Mouse (Mus musculus) lung, embryonic 16.5 days (tissue): ENCODE data around the gene Ccdc120. TPM values are rescaled to one million over a fixed set of nuclear protein-coding genes. Genes with fewer than 3 reads are reported as not detected.

Experiments used
- ATAC-seq: fragments of 200-750 bp; cut with Nextera tagmentation; 2 replicates; pipeline ENCODE4 v1.8.0; 2017; ENCODE audit warnings: low read depth, mild to moderate bottlenecking, moderate library complexity
- H3K27ac ChIP-seq: fragments of 300-500 bp; sonication (generic); 2 replicates; pipeline ENCODE4 v1.5.1; 2014; ENCODE audit warnings: mild to moderate bottlenecking, control low read depth, low read length
- H3K27me3 ChIP-seq: fragments of 300-500 bp; sonication (generic); 2 replicates; pipeline ENCODE4 v1.6.1; 2014; ENCODE audit warnings: low read depth, low read length, mixed read lengths; ENCODE audit not compliant: control insufficient read depth, insufficient read depth
- H3K36me3 ChIP-seq: fragments of 300-500 bp; sonication (generic); 2 replicates; pipeline ENCODE4 v1.6.1; 2014; ENCODE audit warnings: low read length; ENCODE audit not compliant: control insufficient read depth, insufficient read depth
- H3K4me1 ChIP-seq: fragments of 300-500 bp; sonication (generic); replicated peaks from 2 replicates; pipeline ENCODE4 v1.6.1; 2014; ENCODE audit warnings: low read length, mixed read lengths; ENCODE audit not compliant: control insufficient read depth, insufficient read depth
- H3K4me2 ChIP-seq: fragments of 300-500 bp; sonication (generic); 2 replicates; pipeline ENCODE4 v1.6.1; 2014; ENCODE audit warnings: low read depth, low read length, control low read depth
- H3K4me3 ChIP-seq: fragments of 300-500 bp; sonication (generic); 2 replicates; pipeline ENCODE4 v1.5.1; 2014; ENCODE audit warnings: mild to moderate bottlenecking, low read length, control low read depth
- H3K9ac ChIP-seq: fragments of 300-500 bp; sonication (generic); 2 replicates; pipeline ENCODE4 v1.6.1; 2014; ENCODE audit warnings: low read length, control low read depth
- H3K9me3 ChIP-seq: fragments of 300-500 bp; sonication (generic); 2 replicates; pipeline ENCODE4 v1.6.1; 2016; ENCODE audit warnings: low read length; ENCODE audit not compliant: control insufficient read depth
- WGBS: fragments of 180-500 bp; shearing (Covaris S2); extraction: QIAGEN DNeasy Blood & Tissue Kit; methylation state at CpG from one replicate; pipeline ENCODE4 v1.1.7; 2014; 5-methylcytosine and 5-hydroxymethylcytosine counted together
- polyA plus RNA-seq: library from polyadenylated mRNA; unstranded; fragments of >200 nt; fragmentation: Nextera tagmentation; extraction: Ambion mirVana; gene quantifications from 2 replicates; pipeline ENCODE4 v1.2.1, GENCODE M21; 2015

The Ccdc120 gene
- polyA plus RNA-seq, 1 experiment from 2014 or later, result 27.0 TPM

DNA sequence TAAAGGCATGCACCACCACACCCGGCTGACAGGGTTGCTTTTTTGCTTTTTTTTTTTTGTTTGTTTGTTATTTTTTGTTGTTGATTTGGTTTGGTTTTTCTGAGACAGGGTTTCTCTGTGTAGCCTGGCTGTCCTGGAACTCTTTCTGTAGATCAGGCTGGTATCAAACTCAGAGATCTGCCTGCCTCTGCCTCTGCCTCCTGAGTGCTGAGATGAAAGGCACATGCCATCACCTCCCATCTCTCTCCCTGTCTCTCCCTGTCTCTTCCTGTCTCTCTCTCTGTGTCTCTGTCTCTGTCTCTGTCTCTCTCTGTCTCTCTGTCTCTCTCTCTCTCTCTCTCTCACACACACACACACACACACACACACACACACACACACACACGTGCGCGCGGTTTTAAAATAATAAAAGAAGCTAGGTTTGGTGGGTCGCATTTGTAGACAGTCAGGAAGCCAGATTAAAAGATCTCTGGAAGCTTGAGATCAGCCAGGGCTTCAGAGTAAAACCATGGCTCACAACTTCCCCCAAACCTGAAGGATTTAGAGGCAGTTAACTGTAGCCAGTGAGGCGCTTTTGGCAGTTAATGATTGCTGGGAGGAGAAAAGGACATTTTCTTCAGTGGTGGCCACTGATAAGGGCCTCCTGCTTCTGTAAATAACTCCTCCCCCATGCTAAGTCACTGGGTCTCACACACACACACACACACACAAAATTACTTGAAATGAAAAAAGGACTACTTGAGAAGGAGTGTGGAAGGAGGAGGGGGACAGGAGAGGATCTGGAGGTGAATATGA, 27.9 kb upstream of the Ccdc120 start:
- Histone ChIP-seq H3K4me1 (no peaks in the 10 kb centered on the region), H3K9me3 (no peaks in the 10 kb centered on the region), H3K4me2 (no peak overlapping the region), H3K36me3 (peaks cover 4% of the 10 kb centered on the region; the same call in 1 of the 2 replicates), H3K27ac (no peak overlapping the region), H3K27me3 (no peaks in the 10 kb centered on the region), H3K9ac (no peak overlapping the region), H3K4me3 (no peak overlapping the region)
- no peak for ATAC-seq
- WGBS, result 57% methylated on average over 7 of the region's 7 CpGs

DNA sequence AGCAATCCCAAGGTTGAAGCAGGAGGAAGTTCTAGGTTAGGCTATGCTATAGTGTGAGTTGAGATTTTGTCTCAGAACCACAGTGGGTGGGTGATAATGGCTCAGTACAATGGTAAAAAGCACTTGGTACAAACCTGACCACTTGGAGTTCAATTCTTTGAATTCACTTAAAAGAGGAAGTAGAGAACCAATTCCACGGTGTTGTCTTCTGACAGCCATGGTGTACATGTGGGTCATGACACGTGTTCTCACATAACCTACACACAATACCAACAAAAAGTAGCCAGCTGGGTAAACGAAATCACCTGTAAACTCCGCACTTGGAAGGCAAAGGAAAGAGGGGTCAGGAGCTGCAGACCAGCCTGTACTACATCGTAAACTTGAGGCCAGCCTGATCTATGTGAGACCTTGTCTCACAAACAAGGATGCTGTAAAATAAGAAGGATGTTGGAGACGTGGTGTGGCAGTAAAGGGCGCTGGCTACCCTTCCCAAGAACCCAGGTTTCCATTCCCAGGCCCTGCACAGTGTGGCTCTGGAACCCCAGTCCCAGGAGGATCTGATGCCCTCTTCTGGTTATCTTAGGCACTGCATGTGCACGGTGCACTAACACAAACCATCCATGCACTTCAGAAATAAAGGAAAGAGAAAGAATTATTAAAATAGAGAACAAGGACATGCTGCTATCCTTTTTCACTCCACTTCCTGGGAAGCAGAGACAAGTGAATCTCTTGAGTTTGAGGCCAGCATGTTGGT, 25.8 kb upstream of the Ccdc120 start:
- ATAC-seq, result peak; percentile 69; the same call in 1 of the 2 replicates
- Histone ChIP-seq H3K9ac (no peak overlapping the region), H3K4me1 (no peaks in the 10 kb centered on the region), H3K4me2 (no peak overlapping the region), H3K4me3 (no peak overlapping the region), H3K27me3 (no peaks in the 10 kb centered on the region), H3K27ac (no peak overlapping the region), H3K9me3 (no peaks in the 10 kb centered on the region), H3K36me3 (peaks cover 9% of the 10 kb centered on the region)
- WGBS, result 44% methylated on average over 8 of the region's 8 CpGs

DNA sequence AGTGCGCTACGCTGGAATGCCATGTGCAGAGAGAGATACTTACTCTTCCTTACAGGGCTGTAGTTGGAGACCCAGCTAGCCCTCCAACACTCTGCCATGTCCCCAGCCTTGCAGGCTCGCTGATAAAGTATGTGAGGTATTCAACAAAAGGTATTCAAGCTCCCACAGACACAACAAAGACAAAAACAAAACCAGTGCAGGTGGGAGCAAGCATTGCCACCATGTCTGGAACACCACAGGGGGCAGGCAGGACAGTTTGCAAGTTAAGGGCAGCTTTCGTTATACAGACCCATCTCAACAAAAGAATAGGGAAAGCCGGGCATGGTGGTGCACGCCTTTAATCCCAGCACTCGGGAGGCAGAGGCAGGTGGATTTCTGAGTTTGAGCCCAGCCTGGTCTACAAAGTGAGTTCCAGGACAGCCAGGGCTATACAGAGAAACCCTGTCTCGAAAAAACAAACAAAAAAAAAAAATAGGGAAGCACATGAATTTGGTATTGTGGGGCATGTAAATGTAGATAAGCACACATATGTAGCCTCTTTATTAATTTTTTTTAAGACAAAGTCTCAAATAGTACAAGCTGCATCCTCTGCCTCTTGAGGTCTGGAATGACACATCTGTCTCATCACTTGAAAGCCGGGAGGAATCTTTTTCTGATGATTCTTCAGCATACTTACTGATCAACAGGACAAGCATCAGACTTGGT, 24.9 kb upstream of the Ccdc120 start:
- Histone ChIP-seq H3K9me3 (no peaks in the 10 kb centered on the region), H3K4me3 (no peak overlapping the region), H3K27me3 (no peaks in the 10 kb centered on the region), H3K9ac (no peak overlapping the region), H3K36me3 (peaks cover 9% of the 10 kb centered on the region), H3K4me2 (no peak overlapping the region), H3K4me1 (no peaks in the 10 kb centered on the region), H3K27ac (no peak overlapping the region)
- no peak for ATAC-seq
- 65% methylated on average over 9 of the region's 9 CpGs for WGBS

DNA sequence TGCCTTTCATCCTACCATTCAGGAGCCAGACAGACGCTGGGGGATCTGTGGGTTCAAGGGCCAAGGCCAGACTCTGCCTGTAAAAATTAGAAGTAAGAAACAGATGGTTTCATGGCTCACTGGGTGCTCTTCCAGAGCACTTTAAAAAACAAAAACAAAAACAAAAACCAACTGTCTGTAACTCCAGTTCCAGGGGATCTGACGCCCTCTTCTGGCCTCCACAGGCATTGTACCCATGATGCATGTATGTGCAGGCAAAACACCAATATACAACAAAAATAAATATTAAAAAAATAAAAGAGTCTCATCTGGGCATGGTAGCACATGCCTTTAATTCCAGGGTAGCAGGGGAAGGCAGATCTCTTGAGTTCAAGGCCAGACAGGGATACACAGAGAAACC, 22.1 kb upstream of the Ccdc120 start:
- ATAC-seq, result no peak
- WGBS, result 46% methylated on average over 2 of the region's 2 CpGs
- H3K36me3 ChIP-seq, result peaks cover 12% of the 10 kb centered on the region

DNA sequence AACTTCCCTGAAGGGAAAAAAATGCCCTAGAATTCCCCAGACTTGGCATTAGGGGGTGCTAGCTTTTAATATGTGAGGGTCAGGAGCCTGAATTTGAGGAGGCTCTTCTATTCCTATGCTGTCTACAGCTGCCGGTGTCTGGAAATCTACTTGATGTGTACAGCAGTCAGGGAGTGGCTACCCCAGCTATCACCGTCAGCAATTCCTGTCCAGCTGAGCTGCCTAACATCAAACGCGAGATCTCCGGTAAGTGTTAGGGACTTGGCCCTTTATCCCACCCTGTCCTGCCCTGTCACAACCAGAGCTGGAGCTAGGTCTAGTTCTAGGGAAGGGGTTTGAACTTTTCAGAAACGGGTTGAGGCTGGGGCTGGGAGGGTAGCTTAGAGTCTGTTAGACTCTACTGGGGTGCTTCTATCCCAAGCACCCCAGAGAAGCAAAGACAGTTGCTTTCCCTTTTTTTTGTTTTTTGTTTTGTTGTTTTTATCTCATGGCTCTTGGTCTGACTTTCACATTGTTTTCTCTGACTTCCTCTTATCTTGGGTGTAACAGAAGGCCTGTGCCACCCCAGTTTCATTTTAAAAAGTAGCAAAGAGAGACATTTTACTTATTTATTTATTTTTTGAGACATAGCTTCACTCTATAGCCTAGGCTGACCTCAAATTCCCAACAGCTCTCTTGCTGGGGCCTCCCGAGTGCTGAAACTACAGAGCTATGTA, 18.8 kb upstream of the Ccdc120 start:
- no peak for ATAC-seq
- Histone ChIP-seq H3K36me3 (peaks cover 15% of the 10 kb centered on the region), H3K27ac (no peak overlapping the region), H3K9ac (no peak overlapping the region), H3K9me3 (no peaks in the 10 kb centered on the region), H3K4me2 (no peak overlapping the region), H3K4me3 (no peak overlapping the region), H3K27me3 (no peaks in the 10 kb centered on the region), H3K4me1 (peaks cover 10% of the 10 kb centered on the region; the same call in 1 of the 2 replicates)
- 83% methylated on average over 7 of the region's 7 CpGs for WGBS

More for the DNA sequence above, 22.1 kb upstream of the Ccdc120 start:
- Histone ChIP-seq H3K4me1 (no peaks in the 10 kb centered on the region), H3K4me2 (no peak overlapping the region), H3K27ac (no peak overlapping the region), H3K9me3 (no peaks in the 10 kb centered on the region), H3K27me3 (no peaks in the 10 kb centered on the region), H3K4me3 (no peak overlapping the region), H3K9ac (no peak overlapping the region)

DNA sequence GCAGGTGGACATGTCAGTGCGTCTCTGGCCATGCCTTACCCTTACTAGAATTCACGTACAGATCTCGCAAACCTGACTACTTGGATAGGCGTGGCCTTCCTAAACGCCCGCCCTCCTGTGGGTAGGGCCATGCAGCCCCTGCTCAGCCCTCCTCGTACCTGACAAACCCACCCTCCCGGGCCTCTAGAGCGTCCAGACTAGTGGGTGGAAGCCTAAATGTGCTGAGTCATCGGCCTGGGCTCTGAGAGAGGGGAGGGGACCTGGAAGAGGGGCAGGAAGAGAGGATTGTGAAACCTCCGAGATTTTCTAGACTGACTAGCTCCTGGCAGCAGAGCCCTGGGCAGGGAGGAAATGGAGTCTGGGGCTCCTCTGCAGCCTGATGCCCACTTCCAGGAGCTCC, 15.1 kb upstream of the Ccdc120 start:
- peaks cover 6% of the 10 kb centered on the region for H3K36me3 ChIP-seq
- H3K9ac ChIP-seq, result peak overlapping the region; percentile 1; the same call in 1 of the 2 replicates
- ATAC-seq, result peak; percentile 77
- H3K4me2 ChIP-seq, result peak overlapping the region; percentile 69
- peaks cover 10% of the 10 kb centered on the region; the same call in 1 of the 2 replicates for H3K4me1 ChIP-seq
- no peaks in the 10 kb centered on the region for H3K9me3 ChIP-seq
- WGBS, result 18% methylated on average over 11 of the region's 11 CpGs
- H3K4me3 ChIP-seq, result peak overlapping the region; percentile 18
- H3K27ac ChIP-seq, result peak overlapping the region; percentile 61
- H3K27me3 ChIP-seq, result no peaks in the 10 kb centered on the region

DNA sequence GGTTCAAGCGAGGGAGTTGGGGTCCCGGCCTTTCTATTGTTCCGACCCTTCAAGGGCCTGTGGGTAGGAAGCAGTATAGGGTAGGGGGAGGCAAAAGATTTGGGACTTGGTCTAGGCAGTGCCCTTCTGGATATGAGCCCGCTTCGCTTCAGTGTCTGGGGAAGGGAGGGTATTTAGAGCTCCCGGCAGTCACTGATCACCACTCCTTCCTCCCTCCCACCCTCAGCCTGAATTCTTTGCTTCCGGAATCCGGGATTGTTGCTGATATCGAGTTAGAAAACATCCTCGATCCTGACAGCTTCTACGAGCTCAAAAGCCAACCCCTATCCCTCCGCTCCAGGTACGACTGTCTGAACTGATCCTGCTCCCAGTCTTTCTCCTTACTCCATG, 14.6 kb upstream of the Ccdc120 start:
- Histone ChIP-seq H3K9ac (peak overlapping the region; percentile 1; the same call in 1 of the 2 replicates), H3K36me3 (peaks cover 6% of the 10 kb centered on the region), H3K4me1 (peaks cover 10% of the 10 kb centered on the region; the same call in 1 of the 2 replicates), H3K9me3 (no peaks in the 10 kb centered on the region), H3K27ac (peak overlapping the region; percentile 23; the same call in 1 of the 2 replicates), H3K4me2 (peak overlapping the region; percentile 69), H3K27me3 (no peaks in the 10 kb centered on the region), H3K4me3 (peak overlapping the region; percentile 18)
- no peak for ATAC-seq
- 13% methylated on average over 13 of the region's 13 CpGs for WGBS

DNA sequence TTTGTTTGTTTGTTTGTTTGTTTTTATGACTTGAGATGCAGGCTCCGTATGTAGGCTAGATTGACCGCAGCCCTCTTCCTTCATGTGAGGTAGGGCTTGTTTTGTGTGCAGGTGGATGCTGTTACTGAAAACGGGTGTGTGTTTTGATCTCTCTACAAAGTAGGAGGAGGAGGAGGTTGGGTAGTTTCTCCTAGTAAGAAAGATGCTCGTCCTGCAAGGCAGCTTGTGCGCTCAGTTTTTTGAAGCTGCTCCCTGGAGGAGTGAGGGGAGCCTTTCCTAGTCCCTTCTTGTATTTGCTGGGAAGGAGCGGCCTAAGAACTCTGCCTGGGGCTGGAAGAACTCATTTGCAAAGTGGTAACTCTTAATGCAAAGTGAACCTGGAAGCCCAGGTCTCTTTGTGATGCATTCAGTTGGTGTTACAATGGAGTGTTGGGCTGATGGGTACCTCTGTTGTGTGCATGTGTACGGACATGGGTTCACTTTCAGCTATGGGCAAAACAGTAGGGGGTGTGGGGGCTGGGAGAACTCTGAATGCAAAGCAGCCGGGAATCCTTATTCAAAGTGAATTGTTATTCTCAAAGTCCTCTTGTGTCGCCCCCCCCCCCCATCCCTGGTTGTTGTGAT, 14.1 kb upstream of the Ccdc120 start:
- no peaks in the 10 kb centered on the region for H3K9me3 ChIP-seq
- H3K27ac ChIP-seq, result no peak overlapping the region
- peak overlapping the region; percentile 67; the same call in 1 of the 2 replicates for H3K9ac ChIP-seq
- peaks cover 10% of the 10 kb centered on the region; the same call in 1 of the 2 replicates for H3K4me1 ChIP-seq
- H3K4me2 ChIP-seq, result peak overlapping the region; percentile 69
- no peak for ATAC-seq
- peak overlapping the region; percentile 73 for H3K4me3 ChIP-seq
- H3K27me3 ChIP-seq, result no peaks in the 10 kb centered on the region
- H3K36me3 ChIP-seq, result peaks cover 6% of the 10 kb centered on the region
- whole genome bisulfite sequencing, result 23% methylated on average over 9 of the region's 9 CpGs
